Mouse (Mus musculus): Measurements from ENCODE around the gene Atp13a1. TPM values are rescaled to one million over a fixed set of nuclear protein-coding genes. Genes with fewer than 3 reads are reported as not detected.

Gene Atp13a1
- total RNA-seq (2021), result 10 to 100 TPM; 40.9 to 42.3 TPM
- long read RNA-seq, experiment 1, transcript Atp13a1-201 (26 exons, 3,915 nt), result major isoform, 6 of 30 reads
- long read RNA-seq, experiment 1, partial matches to known transcripts, result 21 of 30 reads
- long read RNA-seq, experiment 1, other reads (novel, unspliced or antisense), result 3 of 30 reads
- long read RNA-seq, experiment 2, transcript Atp13a1-201 (26 exons, 3,915 nt), result major isoform, 14 of 23 reads
- long read RNA-seq, experiment 2, partial matches to known transcripts, result 3 of 23 reads
- long read RNA-seq, experiment 2, other reads (novel, unspliced or antisense), result 6 of 23 reads

DNA sequence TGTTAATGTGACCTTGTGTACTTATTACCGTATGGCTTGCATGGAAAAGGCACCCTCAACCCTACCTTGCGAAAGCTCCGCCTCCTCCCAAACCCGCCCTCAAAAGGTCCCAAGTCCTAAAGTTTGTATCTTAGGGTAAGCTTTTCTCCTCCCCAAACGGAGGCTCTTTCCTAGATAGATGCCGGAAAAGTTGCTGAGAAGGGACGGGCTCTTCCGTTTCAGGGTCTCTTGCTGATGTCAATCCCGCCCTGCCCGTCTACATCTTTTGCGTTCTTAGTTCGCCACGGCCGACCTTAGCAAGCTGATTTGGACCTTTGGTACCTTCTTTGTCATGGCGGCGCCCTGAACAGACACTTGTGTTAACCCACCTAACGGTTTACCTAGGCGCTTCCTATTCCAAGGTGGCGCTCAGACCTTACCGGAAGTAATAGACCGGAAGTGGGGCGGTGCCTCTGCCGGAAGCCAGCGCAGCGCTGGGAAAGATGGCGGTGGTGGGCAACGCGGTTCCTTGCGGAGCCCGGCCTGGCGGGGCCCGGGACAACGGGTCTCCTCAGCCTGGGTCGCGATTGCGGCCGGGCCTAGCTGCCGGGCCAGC, at the start of gene Atp13a1, which contains the start of gene Zfp866:
Gene Atp13a1 (plus strand): TSS at position 391 of the 595 bp plus-strand sequence.
Gene Zfp866 (minus strand): TSS at position 406 of the 595 bp plus-strand sequence.
- peak; percentile 93 for DNase-seq

DNA sequence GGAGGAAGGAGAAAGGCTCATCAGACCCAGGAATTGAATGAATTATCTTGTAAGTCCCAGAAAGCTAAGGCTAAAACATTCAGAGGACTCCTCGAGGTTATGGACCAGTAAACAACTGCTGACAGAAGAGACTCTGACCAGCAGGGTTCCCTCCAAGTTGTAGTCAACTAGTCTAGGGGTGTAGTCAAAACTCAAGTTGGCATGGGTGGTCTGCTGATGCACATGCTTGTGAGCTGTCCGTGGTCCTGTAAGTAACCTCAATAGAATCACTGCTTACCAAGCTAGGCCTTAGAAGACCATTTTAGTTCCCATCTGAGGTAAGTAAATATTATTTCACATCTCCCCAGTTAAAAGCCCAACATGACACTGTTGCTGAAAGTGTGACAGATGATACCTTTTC, 49.7 kb upstream of the Atp13a1 start:
- no peak for DNase-seq

DNA sequence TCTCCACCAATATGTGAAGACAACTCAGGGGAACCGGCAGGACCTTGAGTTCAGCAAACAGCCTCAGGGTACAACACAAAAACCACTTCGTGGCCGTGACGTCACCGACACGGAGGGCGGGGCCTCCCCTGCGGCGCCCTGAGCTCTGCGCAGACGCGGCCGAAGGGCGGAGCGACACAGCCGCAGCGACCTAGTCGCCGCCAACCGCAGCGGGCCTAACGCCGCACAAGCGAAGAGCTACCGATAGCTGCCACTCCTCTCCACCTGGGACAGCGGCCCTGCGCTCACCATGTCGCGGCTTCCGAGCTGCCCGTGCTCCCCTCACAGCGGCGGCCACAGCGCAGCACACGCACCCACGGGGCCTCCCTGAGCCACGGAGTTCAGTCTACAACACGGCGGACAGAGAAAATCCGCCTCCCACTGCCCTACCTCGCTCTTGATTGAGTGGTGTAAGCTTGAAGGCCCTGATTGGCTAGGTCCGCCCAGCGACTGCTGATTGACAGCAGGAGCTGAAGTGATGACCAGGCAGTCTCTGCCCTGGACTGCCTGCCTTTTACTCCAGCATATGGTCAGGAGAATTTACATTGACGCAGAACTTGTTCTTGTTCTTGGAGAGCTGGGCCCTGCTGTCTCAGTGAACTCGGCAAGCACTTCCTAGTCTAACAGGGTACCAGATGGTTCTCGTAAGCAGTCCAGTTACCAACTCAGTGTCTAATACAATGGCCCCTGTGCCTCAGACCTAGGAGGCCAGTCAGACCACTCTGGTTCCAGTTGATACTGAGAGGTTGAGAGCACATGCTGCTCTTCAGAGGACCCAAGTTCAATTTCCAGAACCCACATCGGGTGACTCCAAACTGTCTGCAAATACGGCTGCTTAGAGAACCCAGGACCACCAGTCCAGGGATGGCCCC, 41.2 kb upstream of the Atp13a1 start, which contains the start of gene Zfp963:
Gene Zfp963 (minus strand): TSS at position 427 of the 911 bp plus-strand sequence.
- peak; percentile 96 to 98 for DNase-seq

DNA sequence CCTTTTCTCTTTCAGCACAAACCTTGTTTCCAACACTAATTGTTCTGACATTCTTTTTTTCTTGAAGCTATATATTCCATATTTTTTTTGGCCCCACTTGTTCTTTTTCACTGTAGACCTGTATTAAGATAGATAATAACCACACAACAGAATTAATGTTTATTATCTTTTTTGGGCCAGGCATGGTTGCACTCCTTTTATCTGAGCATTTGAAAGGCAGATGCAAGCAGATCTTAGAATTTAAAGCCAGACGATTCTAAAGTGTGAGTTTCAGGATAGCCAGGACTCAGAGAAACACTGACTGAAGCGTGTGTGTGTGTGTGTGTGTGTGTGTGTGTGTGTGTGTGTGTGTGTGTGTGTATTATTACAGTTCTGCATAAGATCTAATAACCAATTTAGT, 38.5 kb upstream of the Atp13a1 start:
- DNase-seq, result no peak

DNA sequence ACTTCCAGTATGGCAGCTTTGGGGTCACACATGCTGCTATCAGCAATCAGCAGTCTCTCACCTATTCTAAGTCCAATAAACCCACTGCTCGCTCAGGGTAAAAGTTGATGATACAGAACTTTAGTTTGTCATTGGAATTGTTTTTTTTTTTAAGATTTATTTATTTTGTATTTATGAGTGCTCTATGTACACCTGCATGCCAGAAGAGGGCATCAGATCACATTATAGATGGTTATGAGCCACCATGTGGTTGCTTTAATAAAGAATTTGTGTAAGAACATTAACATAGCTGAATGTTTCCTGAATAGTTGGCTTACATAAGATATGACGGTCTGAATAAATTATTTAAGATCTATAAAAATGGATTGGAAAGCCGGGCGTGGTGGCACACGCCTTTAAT, 32.6 kb upstream of the Atp13a1 start:
- no peak for DNase-seq

DNA sequence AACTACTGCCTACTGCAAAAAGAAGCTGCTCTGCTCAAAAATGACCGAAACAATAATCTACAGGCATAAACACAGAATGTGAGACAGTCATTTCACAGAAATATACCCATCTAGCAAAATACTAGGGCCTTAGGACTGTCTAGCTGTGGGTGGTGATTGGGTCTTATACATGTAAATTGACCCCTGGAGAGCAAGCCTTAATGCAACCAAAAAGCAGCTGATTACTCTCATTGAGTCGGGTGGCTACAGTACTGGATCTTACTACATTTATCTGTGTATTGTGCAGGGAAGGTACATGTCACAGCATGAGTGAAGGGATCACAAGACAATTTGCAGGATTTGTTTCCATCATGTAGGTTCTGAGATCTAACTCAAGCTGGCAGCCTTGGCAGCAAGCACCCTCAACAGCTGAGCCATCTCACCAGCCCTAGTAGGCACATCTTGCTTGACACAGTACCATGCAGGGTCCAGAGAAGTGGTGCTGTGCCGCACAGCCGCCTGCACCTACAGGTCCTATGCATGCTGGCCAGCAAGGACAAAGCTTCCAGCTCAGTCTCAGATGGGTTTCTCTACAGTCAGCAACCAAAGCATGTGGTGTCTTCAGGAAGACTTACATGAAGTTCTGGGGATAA, 29.0 kb upstream of the Atp13a1 start:
- no peak for DNase-seq

DNA sequence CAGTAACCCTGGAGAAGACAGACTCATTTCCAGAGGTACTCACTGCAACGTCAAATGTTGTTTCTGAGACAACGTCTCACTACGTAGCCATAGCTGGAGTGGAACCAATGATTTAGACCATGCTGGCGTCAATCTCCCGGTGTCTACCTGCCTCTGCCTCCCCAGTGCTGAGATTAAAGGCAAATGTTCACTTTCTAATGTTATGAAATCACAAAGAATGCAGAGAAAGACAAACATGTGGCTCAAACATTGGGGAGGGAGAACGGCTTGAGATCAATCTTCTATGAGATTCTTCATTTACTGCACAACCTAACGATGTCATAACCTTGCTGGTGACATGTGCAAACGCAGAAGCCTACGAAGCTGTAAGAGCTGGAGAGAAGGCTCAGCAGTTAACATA, 19.7 kb upstream of the Atp13a1 start:
- DNase-seq, result no peak

DNA sequence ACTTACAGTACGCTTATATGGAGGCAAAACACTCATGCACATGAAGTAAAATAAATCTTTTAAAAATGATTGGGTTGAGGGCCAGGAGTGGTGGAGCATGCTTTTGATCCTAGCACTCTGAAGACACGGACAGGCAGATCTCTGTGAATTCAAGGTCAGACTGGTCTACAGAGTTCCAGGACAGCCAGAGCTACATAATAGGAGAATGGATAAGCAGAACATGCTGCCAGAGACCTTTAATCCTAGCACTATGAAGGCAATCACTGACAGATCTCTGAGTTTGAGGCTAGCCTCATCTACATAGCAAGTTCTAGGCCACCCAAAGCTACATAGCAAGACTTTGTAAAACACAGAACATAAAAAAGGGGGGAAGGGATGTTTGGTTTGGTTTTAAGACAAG, 18.9 kb upstream of the Atp13a1 start:
- DNase-seq, result no peak

DNA sequence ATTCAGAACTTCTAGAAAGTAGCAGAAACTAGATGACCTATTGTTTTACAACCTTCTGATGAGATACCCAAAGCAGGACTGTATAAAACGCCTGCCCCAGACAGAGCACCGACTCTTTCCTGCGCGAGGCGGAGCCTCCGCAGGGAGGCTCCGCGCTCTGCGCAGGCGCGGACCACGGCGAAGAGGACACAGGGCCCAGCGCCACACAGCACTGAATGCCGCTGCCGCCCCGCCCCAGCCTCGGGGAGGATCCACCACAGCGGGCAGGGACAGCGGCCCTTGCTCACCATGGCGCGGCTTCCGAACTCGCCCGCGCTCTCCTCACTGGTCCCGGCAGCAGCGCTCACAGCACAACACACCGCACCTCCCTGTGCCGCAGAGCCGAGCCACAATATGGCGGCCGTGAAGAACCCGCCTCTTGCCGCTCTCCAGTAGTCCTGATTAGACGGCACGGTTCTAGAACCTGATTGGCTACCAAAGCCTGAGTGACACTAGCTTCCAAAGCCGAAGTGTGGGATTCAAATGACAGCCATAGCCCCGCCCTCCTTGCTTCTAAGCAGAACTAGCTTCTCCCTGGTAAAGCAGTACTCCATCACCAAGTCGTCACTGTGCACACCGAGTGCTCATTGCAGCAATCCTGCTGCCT, 16.3 kb upstream of the Atp13a1 start, which contains the start of gene Gm20422:
Gene Gm20422 (minus strand): TSS at position 384 of the 646 bp plus-strand sequence.
- DNase-seq, result peak; percentile 87 to 90

DNA sequence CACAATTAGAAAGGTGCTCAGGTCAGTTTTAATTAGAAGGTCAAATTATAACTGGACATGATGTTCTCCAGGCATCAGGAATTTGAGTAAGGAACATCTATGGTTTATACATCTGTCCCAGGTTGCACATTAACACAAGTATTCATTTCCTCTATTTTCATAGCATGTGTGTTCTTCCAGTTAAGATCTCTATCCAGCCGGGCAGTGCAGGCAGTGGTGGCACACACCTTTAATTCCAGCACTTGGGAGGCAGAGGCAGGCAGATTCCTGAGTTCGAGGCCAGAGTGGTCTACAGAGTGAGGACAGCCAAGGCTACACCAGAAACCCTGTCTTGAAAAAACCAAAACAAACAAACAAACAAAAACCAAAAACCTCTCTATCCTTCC, 15.8 kb upstream of the Atp13a1 start:
- DNase-seq, result no peak

DNA sequence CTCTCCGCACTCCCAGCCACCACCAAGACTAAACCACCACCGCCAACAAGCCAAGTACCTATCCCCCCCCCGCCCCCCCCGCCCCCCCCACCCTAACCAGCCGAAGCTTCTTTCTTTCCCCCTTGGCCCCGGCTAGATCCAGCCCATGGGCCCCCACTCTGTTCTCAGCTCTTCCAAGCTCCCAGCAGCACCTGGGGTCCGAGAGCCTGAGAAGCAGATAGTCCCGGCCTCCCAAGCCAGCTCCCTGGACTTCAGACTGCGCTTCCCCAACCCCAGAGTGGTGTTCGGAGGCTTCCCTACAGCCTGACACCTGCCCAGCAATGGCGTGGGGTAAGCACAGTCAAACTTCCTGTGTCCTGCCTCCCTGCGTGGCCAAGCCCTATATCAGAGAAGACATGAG, 13.9 kb upstream of the Atp13a1 start:
- no peak for DNase-seq

DNA sequence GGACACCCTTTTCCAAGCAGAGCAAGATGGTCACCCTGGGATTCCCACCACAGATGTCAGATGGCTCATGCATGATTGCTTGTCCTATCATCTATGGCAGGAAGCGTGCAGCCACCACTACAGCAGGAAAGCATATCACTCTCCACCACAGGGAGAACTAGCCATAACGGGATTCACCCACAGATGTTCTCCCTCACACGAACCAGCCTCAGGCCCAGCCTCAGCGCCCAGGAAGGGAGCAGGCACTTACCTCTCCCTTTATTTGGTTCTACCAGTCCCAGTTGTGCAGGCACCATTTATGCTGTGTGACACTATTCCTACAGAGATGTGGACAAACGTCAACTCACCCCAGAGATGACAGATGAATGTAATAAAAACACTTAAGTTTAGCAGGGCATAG, 1.9 kb upstream of the Atp13a1 start:
- no peak for DNase-seq

DNA sequence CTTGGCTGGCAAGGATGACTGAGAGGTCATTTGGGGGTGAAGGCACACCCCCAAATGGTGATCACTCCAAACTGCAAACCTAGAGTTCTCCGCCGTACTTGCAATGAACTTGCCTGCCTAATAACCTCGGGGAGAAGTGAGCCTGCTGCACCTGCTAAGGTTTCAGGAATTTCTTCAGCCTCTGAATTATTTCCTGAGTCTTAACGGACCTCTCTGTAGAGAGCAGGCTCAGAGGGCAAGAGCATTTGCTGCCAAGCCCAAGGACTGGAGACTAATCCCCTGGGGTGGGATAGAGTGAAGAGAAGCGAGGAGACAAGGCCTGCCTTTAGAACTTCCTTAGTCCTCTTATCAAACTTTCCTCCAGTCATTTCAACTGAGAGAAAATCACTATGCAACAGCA, 1.2 kb upstream of the Atp13a1 start:
- no peak for DNase-seq

DNA sequence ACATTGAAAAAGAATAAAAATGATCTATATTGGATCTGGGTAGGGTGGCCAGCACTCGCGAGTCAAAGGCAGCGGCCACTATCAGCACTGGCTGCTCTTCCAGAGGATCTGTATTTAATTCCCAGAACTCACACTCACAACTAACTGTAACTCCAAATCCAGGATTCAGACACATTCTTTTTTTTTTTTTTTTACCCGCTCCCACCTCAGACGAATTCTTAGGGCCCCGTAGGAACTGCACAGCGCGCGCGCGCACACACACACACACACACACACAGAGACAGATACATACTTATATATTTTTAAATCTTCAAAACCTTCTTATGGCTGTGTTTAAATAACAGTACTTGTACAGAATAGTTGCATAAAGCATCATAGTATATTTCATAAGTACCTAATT, 599 bp upstream of the Atp13a1 start:
- DNase-seq, result no peak

DNA sequence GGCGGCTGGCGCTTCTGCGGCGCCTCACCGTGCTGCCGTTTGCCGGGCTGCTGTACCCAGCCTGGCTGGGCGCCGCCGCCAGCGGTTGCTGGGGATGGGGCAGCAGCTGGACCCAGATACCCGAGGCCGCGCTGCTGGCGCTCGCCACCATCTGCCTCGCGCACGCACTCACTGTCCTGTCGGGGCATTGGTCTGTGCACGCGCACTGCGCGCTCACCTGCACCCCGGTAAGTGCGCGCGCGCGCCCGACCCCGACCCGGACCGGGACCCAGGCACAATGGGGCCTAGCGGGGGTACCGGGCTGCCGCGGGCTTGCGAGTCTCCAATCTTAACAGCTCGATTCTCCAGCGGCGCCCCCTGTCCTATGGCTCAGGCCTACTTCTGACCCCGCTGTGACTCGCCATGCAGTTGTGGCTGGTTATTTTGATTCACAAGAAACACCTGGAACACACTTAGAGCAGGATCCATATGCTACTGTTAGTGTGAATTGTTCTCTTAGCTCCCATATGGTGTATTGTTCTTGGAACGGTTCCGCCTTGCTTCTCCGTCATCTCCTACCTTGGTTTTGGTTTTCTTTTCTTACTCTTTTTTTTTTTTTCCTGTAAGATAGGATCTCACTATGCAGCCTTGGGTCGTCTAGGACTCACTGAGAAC, 579 bp downstream of the Atp13a1 start:
- peak; percentile 30 to 57 for DNase-seq

DNA sequence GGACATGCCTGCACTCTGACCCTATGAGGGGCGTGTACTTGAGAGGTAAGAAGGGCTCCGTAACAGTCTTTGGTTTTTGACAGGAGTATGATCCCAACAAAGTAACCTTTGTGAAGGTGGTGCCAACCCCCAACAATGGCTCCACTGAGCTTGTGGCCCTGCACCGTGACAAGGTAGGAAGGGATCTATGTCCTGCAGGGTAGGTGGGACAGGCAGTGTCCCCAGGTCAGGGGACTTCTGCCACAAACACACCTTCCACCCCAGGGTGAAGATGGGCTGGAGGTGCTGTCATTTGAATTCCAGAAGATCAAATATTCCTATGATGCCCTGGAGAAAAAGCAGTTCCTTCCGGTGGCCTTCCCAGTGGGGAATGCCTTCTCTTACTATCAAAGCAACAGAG, 2.7 kb downstream of the Atp13a1 start:
- no peak for DNase-seq

DNA sequence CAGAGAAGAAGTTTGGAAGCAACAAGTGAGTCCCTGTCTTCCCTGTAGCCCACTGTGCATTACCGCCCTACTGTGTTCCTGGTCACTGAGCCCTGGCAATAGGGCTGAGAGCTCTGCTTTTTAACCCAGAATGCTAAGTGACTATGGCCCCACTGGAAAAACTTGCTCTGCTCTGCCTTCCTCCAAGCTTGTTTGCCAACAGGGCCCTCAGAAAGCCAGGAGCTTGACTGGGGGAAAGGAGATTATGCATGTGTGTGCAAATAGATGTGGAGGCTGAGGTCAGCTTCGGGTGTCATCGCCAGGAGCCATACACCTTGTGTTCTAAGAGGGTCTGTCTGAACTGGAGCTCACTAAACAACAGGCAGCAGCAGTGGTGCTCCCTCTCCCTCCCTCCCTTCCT, 3.1 kb downstream of the Atp13a1 start:
- DNase-seq, result no peak

DNA sequence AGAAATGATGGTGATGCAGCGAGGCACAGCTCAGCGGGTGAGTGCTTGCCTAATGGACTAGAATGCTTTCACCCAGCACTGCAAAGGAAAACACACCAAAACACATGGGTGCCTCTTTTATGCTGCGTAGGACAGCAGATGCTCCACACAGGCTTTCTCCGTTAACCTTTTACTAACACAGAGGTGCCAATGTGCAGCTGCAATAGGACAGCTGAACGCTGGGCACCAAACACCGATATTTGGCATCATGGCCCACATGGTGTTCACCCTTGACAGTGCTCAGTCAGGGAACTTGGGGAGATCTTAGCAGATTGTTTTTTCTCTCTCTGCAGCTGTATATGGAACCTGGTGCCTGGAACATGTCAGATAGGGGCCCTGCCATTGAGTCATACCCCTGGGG, 3.9 kb downstream of the Atp13a1 start:
- no peak for DNase-seq

DNA sequence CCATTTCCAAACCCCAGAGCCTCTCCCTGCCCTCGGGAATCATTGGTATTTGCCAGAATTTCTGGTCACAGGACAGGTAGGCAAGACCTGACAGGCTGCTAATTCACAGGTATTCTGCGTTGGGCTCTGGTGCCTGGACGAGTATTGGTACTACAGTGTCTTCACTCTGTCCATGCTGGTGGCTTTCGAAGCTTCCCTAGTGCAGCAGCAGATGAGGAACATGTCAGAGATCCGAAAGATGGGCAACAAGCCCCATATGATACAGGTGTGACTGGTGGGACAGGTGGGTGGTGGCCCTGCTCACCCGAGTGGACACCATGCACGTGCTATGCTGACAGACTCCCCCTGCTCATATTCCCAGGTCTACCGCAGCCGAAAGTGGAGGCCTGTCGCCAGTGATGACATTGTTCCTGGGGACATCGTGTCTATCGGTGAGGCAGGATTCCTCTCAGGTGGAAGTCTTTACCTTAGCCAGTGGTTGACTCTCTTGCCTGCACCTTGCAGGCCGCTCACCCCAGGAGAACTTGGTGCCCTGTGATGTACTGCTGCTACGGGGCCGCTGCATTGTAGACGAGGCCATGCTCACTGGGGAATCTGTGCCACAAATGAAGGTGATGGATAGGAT, 5.9 kb downstream of the Atp13a1 start:
- DNase-seq, result no peak

DNA sequence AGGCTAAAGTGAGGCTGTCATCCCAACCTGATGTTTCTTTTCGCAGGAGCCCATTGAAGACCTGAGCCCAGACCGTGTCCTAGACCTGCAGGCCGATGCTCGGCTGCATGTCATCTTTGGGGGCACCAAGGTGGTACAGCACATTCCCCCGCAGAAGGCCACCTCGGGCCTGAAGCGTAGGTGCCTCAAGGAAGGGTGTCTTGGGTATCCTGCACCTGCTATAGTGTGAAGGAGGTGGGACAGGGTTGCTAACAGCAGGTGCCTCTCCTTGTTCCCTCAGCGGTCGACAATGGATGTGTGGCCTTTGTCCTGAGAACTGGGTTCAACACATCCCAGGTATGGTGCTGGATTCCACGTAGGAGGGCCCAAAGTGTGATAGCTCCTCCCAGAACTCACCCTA, 6.7 kb downstream of the Atp13a1 start:
- no peak for DNase-seq

DNA sequence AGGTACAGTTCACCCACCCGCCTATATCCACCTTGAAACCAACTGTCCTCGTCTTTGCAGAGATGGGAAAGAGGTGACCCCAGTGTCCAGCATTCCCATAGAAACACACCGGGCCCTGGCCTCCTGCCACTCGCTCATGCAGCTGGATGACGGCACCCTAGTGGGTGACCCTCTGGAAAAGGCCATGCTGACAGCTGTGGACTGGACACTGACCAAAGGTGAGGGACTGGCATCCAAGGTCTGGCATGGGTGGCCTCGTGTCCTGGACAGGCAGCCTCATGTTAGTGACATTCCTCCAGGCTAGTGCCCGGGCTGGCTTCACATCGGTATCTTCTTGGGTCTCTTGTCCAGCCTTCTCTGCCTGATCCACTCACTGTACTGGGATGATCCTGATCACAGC, 8.3 kb downstream of the Atp13a1 start:
- no peak for DNase-seq
